Mouse (Mus musculus): ENCODE data around the gene Gm11437. TPM values are rescaled to one million over a fixed set of nuclear protein-coding genes. Genes with fewer than 3 reads are reported as not detected.

The Gm11437 gene
- total RNA-seq, 2 experiments from 2014 or later, result not detected

DNA sequence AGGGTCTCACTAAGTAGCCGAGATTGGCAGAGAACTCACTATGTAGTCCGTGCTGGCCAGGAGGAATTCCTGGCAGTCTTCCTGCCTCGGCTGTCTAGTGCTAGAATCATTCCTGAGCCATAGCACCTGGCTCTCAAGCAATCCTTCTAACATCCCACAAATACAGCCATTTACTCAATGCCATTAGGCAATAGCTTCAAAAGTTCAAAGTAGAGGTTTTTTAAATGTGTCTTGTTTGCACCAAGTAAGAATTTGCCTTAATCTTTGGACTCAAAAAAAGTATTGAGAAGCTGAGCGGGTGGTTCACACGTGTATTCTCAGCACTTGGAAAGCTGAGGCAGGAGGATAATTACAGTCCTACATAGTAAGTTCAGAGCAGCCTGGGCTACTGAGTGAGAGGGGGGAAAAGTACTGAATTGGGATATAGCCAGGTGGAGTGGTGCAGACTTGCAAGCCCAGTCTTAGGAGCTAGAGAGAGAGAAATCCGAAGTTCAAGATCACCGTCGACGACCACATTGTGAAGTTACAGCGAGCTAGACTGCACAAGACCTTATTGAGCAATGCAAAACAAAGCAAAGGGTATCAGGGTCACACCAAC is 22.0 kb downstream of the Gm11437 start:
- DNase-seq, result no peak

DNA sequence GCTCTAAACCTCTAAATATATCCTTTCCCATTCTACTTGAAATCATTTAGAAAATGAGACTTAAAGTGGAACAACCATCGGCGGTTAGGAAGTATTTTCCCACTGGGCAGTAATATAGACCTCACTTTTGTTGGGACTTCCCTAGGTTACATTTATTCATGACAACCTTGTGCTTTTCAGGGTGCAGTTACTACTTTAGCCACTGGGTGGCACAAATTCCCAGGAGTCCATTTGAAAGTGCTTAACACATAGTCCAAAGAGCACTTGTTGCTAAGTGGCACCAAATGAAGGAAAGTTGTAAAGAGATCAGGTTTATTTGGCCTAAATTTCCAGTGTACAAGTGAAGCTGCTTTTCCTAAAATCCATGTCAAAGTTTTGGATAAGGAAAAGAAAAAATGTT is 25.5 kb downstream of the Gm11437 start:
- peak; percentile 55 to 62 for DNase-seq

DNA sequence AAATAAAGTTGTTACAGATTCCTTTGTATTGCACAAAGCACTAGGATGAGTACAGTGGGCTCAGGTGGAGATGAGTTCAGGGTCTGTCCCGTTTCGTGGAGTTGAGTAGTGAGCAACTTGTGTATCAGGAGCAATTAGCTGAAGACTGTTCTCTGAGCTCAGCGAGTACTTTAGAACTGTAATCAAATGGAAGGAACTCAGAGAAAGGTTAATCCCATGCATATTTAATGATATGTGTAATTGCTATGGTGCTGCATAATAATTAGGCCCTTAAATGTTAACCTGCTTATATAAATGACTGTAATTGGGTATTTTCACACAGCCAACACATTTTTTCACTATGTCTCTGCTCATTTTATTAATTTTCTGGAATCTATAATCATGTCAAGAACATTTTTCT is 30.8 kb downstream of the Gm11437 start:
- DNase-seq, result no peak

DNA sequence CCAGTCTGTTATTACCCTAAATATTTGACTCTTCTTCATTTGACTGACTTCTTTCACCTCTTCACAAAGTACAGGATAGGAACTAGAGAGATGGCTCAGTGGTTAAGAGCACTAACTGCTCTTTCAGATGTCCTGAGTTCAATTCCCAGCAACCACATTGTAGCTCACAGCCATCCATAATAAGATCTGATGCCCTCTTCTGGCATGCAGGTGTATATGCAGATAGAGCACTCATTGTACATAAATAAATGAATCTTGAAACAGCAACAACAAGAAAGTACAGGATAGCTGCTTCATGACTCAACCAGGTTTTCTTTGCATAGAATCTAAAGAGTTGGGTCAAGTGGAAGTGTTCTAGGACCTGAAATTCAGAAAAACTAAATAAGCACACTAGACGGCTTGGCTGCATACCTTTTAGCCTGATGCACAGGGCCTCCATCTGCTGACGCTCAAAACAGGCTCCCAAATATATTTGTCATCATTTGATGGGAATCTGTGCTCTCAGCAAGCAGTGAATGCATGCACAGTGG is 32.9 kb downstream of the Gm11437 start:
- no peak for DNase-seq

DNA sequence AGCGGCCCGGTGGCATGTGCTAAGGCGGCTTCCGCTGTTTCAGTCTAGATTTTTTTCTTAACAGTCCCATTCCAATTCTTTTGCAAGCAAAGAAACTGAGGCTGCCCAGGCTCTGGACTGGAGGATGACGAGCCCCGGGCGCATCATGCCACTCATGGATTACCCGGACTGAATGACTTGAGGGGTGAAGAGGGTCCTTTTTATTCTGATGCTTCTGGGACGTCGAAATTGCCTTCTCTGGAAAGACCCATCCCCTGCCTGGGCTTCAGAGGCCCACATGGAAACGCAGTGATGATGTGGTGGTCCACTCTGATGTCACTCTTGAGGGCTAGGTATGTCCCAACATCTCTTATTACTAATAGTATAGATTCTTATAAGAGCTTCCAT is 37.5 kb downstream of the Gm11437 start:
- no peak for DNase-seq

DNA sequence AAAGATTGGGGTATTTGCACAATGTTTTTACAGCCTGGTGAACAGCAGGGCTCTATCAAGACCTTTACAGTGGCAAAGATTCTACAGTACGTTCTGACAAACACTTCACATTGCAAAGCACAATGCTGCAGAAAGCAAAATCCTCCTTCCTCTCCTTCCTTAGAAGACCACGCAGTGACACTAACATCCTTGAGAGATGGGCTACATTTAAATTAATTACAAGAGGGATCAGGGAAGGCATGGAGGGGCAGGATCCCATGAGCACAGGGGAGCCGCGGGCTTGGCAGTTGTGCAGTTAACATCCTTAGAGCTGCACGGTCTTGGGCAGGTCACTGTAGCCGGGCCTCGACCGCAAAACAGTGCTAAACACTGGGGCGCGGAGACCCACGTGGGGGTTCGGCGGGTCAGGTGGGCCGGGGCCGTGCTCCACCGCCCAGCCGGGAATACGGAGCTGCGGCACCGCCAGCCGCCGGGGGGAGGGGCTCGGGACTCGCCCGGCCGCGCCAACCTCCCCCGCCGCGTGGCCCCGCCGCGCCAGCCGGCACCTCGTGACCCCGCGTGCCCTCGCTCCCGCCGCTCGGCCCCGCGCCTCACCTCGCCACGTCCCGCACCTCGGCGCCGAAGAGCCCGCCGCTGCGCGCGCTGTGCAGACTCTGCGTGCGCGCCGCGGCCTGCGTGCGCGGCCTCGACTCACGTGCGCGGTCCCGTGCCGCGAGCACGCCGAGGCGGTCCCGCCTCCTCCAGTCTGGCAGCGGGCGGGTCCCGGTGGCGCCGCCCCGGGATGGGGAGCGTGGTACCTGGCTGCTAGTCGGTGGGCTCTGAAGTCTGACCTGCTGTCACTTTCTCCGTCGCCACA is 38.1 kb downstream of the Gm11437 start, which contains the start of the genes Tada2a and Acaca:
Tada2a (minus strand) TSS at position 658 of the 856 bp plus-strand sequence.
Acaca (plus strand) TSS at position 730 of the 856 bp plus-strand sequence.
- DNase-seq, result peak; percentile 81 to 87

DNA sequence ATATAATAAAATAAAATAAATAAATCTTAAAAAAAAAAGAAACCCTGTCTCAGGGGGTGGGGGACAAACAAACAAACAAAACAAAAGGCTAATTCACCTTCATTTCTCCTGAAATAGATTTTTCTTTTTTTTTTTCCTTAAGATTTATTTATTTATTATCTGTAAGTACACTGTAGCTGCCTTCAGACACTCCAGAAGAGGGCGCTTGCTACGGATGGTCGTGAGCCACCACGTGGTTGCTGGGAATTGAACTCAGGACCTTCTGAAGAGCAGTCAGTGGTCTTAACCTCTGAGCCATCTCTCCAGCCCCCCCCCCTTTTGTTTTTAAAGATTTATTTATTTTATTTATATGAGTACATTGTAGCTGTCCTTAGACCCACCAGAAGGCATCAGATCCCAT is 39.3 kb downstream of the Gm11437 start:
- DNase-seq, result no peak

DNA sequence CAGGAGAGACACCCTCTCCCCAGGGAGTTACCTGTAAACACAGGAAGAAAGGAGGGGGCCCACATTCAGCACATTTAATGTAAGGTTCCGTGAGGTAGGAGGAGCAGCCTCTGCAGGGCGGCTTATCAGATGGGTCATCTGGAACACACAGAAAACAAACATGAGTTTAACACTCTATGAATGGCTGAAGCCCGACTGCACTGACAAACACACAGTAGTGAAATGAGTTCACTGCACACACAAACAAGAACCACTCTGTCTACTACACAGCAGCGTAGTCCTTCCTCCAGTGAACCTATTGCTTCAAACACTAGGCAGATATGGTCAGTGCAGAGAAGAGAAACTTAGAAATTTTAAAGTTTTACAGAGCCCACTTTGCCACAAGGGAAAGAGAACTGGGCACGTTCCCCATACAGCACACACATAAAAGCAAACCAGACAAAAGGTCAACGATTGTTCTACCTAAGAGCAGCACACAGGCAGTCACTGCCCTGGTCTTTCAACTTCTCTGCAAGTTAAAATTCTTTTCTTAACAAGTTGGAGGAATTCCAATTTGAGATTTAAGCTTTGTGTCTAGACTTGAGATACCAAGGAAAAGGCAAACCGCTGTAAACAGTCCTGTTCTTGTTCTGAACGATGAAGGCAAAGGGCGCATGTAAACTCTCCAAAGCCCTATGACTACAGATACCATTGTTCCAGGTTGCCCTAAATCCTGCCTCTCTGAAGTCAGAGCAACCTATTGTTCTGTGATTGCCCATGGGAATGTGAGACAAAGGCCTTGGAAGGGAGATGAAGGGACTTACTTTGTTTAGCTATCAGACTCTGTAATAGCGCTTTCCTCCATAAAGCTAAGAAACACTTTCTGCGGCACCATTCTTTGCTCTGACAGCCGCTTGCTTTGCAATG is 46.0 kb downstream of the Gm11437 start:
- no peak for DNase-seq

DNA sequence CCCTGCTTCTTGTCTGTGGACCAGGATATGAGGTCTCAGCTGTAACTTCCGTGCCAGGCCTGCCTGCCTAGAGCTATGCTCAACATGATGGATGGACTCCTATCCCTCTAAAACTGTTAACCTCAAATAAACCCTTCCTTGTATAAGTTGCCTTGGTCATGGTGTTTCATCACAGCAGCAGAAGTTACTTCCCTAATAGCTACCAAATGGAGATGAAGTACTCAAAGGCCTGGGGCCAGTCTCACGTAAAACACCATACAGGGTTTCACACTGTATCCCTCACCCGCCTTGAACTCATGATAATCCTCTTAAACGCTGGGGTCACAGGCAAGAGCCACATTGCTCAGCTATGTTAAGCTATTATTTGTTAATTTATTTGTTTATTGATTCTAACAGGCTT is 49.8 kb downstream of the Gm11437 start:
- DNase-seq, result no peak

DNA sequence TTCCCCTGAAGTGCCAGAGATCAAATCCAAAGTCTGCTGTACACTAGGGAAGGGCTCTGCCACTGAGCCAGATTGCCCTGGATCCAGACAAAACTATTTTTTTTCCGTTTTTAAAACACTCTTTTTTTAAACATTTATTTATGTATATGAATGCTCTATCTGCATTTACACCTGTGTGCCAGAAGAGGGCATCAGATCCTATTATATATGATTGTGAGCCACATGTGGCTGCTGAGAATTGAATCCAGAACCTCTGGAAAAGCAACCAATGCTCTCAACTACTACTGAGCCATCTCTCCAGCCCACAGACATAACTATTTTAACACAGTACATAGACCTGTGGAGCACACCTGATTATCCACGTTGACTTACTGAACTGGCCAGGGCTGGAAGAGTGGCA is 51.1 kb downstream of the Gm11437 start:
- DNase-seq, result no peak

DNA sequence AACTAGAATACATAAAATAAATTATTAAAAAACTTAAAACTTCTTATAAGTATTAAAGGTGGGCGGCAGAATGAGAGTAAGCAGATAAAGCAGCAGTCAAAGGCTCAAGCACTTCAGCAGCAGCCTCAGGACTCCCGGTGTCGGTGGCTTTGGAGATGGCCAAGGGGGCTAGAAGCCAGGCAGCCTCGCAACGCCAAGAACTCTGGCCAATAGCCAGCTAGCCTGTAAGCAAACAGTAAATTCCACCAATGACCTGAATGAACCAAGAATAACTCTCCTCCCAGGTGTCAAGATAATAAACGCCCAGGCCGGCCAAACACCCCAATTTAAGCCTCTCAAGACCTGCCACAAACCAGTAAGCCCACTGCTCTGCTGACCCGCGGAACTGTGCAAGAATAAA is 51.6 kb downstream of the Gm11437 start:
- no peak for DNase-seq

DNA sequence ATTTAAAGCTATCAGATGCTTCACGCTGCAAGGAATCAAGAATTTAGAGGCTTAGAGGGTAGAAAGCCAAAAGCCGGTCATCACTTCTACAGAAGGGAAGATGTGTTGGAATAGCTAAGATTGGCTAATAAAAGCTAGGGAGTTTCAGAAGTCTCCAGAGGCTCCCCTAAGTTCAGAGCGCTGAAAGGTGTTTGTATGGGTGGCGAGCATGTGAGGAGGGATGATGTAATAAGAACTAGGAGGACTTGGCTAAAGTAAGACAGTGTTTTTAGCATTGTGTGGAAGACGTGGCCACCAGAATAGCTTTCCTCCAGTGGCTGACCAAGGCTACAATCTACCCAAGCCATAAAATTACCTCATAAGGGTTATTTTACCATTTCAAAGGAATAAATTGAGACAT is 53.7 kb downstream of the Gm11437 start:
- DNase-seq, result no peak

DNA sequence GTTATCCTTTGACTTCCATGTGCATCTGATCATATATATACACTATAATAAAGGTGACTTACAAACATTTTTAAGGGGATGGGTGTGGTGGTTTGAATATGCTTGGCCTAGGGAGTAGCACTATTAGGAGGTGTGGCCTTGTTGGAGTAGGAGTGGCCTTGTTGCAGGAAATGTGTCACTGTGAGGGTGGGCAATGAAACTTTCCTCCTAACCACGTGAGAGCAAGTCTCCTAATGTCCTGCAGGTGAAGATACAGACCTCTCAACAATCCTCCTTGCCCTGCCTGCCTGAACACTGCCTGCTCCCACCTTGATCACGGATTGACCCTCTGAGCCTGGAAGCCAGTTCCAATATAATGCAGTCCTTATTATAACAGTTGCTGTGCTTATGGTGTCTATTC is 60.1 kb downstream of the Gm11437 start:
- DNase-seq, result no peak

DNA sequence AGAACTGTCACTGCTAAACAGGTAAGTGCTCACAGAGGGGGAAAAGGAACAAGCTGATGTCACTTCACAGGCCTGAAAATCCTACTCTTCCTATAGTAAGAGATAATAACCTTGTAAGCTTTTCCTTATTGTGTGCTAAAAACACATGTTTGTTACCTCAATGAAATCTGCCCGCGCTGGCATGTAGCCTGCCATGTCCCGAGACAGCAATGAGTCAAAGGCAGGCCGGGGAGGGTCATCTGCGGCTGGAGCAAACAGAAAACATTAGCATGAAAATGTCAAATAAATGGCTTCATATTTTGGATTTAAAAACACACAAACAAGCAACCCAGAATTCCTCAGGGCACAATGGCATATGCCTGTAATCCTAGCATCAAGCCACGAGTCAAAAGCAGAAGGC is 63.2 kb downstream of the Gm11437 start:
- peak; percentile 54 to 65 for DNase-seq

DNA sequence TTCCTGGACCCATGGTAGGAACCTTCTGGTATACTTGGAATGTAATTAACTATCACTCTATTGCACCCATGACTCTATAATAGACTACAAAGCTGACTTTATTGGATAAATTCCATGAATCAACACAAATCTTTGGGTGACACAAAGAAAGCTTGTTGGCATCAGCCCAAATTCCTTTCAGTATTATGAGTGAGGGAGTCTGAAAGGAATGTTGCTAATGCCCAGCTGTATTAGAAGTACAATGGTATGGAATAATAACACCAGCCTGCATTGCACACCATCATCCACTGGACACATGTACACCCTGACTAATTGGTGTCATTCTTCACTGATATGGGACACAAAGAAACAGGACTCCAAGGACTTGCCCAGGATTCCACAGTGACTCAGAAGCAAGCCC is 66.1 kb downstream of the Gm11437 start:
- DNase-seq, result no peak

Other genes with a start within 250 kb of the Gm11437 start
- 10 to 100 TPM; 20.0 to 21.7 TPM for gene Ddx52, start 225.4 kb downstream of the Gm11437 start, total RNA-seq (2021)
- gene Synrg, start 203.0 kb downstream of the Gm11437 start, total RNA-seq (2021), result 10 to 100 TPM; 48.4 to 49.2 TPM
- 10 to 100 TPM in 1 of 2 experiments, 1 to 10 TPM in 1; 6.0 to 14.0 TPM for gene Dusp14, start 98.2 kb downstream of the Gm11437 start, total RNA-seq (2021)
- 10 to 100 TPM; 12.0 to 17.7 TPM for gene Tada2a, start 37.9 kb downstream of the Gm11437 start, total RNA-seq (2021)
- 100 to 1,000 TPM; 441 to 587 TPM for gene Acaca, start 37.8 kb downstream of the Gm11437 start, total RNA-seq (2021)

Data from adrenal gland, postnatal 36 days (tissue).